Mouse (Mus musculus) ovary, postnatal 10 days (tissue): ENCODE results near the gene Gm19410.

ENCODE experiments used
- DNase-seq: peaks from one replicate; pipeline ENCODE4 v3.0.0; 2022; ENCODE audit warnings: low spot score

Gene Gm19410

GRCm38 (mm10) chr8:35765499-35766193 is at the start of gene Gm19410:
Gene Gm19410 (plus strand): TSS chr8:35765790.
- peak; percentile 2 for DNase-seq

GRCm38 (mm10) chr8:35730776-35731175 is 34.8 kb upstream of the Gm19410 start:
- DNase-seq: no peak

GRCm38 (mm10) chr8:35735438-35735837 is 30.2 kb upstream of the Gm19410 start:
- no peak for DNase-seq

- no peak for DNase-seq
These were observed 9.4 kb upstream of the Gm19410 start for GRCm38 (mm10) chr8:35756202-35756601.

- no peak for DNase-seq
These were observed 570 bp upstream of the Gm19410 start for GRCm38 (mm10) chr8:35765020-35765419.

GRCm38 (mm10) chr8:35773508-35773907 is 7.9 kb downstream of the Gm19410 start:
- DNase-seq: no peak
